Mouse (Mus musculus): ENCODE data around the gene Vmn1r16.

DNA sequence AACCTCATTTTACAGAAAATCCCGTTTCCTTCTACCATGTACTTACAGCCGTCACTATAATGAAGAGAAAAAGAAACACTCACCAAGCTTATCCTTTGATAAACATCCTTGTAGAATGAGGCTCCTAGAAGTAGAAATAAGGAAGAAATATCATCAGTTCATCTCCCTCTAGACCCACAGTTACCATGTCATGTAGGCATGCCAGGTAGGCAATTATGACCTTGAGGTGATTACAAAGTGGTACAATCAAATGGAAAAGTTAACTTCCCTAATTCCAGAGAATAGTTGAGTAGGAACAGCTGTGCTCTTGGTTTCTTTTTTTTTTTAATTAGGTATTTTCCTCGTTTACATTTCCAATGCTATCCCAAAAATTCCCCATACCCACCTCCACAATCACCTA, at the start of gene Vmn1r16:
- TF ChIP-seq GATA1 (IDR thresholded peaks at IDR 0.05; ENCODE audit: borderline replicate concordance, low read length): no peak
- no peak for TF ChIP-seq FLI1 (IDR thresholded peaks at IDR 0.05; ENCODE audit: low read length)

All from megakaryocyte, embryonic 14.5 days (primary cell).